Comparison of ENCODE assay signal across 11 mouse cellular contexts in genomic region chr10:83545341-83545740, GRCm38 (mm10). TPM values are rescaled to one million over a fixed set of nuclear protein-coding genes. Genes with fewer than 3 reads are reported as not detected.
DNase-seq lines count a peak whose midpoint lies in the region; ATAC-seq and TF ChIP-seq lines count a peak whose summit lies in the region.
"Had no signal": no experiment of that assay in that cellular context is flagged by ENCODE, and none has a peak within 500 bp of the region (broad histone marks: within the 10 kb centered on the region; RNA-seq: fewer than 3 reads in every experiment).

No protein-coding gene starts in this region.

- peak overlapping the region; percentile 61 for H3K4me2 ChIP-seq in embryonic facial prominence, embryonic 15.5 days (replicated peaks)
- H3K4me2 ChIP-seq in intestine, embryonic 15.5 days (replicated peaks), result peak overlapping the region; percentile 52
- H3K4me2 ChIP-seq in midbrain, embryonic 14.5 days (ENCODE audit: low read length), result peak overlapping the region; percentile 70

- H3K4me3 ChIP-seq in kidney, adult 2 months (ENCODE audit: insufficient read depth, low read depth, low read length), result no peak overlapping the region
- peak overlapping the region; percentile 86; the same call in 1 of the 2 replicates for H3K4me3 ChIP-seq in embryonic facial prominence, embryonic 15.5 days (replicated peaks)
- peak overlapping the region; percentile 68; the same call in 1 of the 2 replicates for H3K4me3 ChIP-seq in intestine, embryonic 15.5 days (replicated peaks)
- H3K4me3 ChIP-seq in midbrain, embryonic 14.5 days (replicated peaks; ENCODE audit: low read depth, low read length), result peak overlapping the region; percentile 97; the same call in 1 of the 2 replicates
- H3K4me3 ChIP-seq in heart, adult 2 months, result no peak overlapping the region

- 44% methylated on average over 3 of the region's 3 CpGs for WGBS in kidney, adult 2 months
- 61% methylated on average over 3 of the region's 3 CpGs for WGBS in embryonic facial prominence, embryonic 15.5 days
- WGBS in intestine, embryonic 15.5 days, result 62% methylated on average over 3 of the region's 3 CpGs
- WGBS in midbrain, embryonic 14.5 days, result 80% methylated on average over 3 of the region's 3 CpGs
- 47% methylated on average over 3 of the region's 3 CpGs for WGBS in heart, adult 2 months

- peaks cover 3% of the 10 kb centered on the region for H3K4me1 ChIP-seq in kidney, adult 2 months (ENCODE audit: control insufficient read depth, insufficient read depth, low read length)
- peaks cover 14% of the 10 kb centered on the region for H3K4me1 ChIP-seq in embryonic facial prominence, embryonic 15.5 days
- 0 out of 2 replicates have a peak, but pooled peaks cover 6% of the 10 kb centered on the region for H3K4me1 ChIP-seq in intestine, embryonic 15.5 days (replicated peaks)
- H3K4me1 ChIP-seq in midbrain, embryonic 14.5 days (ENCODE audit: control insufficient read depth, insufficient read depth, low read length), result peaks cover 13% of the 10 kb centered on the region
- H3K4me1 ChIP-seq in heart, adult 2 months (ENCODE audit: control insufficient read depth, insufficient read depth, low read length), result peaks cover 1% of the 10 kb centered on the region

- no peaks in the 10 kb centered on the region for H3K27me3 ChIP-seq in kidney, adult 2 months (replicated peaks; ENCODE audit: control insufficient read depth, insufficient read depth, low read length)
- H3K27me3 ChIP-seq in embryonic facial prominence, embryonic 15.5 days, result no peaks in the 10 kb centered on the region
- no peaks in the 10 kb centered on the region for H3K27me3 ChIP-seq in intestine, embryonic 15.5 days (replicated peaks)
- H3K27me3 ChIP-seq in midbrain, embryonic 14.5 days (ENCODE audit: control insufficient read depth, insufficient read depth, low read length), result no peaks in the 10 kb centered on the region
- no peaks in the 10 kb centered on the region for H3K27me3 ChIP-seq in heart, adult 2 months (ENCODE audit: control insufficient read depth, insufficient read depth, low read length)

- peaks cover 3% of the 10 kb centered on the region for H3K79me2 ChIP-seq in heart, adult 2 months (replicated peaks; ENCODE audit: control insufficient read depth, insufficient read depth, low read length)

- TF ChIP-seq CTCF in kidney, adult 2 months (conservative IDR thresholded peaks at IDR 0.05; ENCODE audit: insufficient read depth, insufficient read length, low read depth, low read length), result no peak
- TF ChIP-seq CTCF in heart, adult 2 months (IDR thresholded peaks at IDR 0.05), result no peak

- no peak overlapping the region for H3K27ac ChIP-seq in kidney, adult 2 months (ENCODE audit: insufficient read depth, low read depth, low read length)
- no peak overlapping the region for H3K27ac ChIP-seq in embryonic facial prominence, embryonic 15.5 days (replicated peaks)
- H3K27ac ChIP-seq in intestine, embryonic 15.5 days, result no peak overlapping the region
- H3K27ac ChIP-seq in midbrain, embryonic 14.5 days (replicated peaks; ENCODE audit: low read depth, low read length), result no peak overlapping the region
- H3K27ac ChIP-seq in heart, adult 2 months, result no peak overlapping the region
- H3K27ac ChIP-seq: heart, embryonic 10.5 days had no signal

- no peaks in the 10 kb centered on the region for H3K9me3 ChIP-seq in embryonic facial prominence, embryonic 15.5 days (replicated peaks)
- H3K9me3 ChIP-seq in intestine, embryonic 15.5 days, result no peaks in the 10 kb centered on the region
- H3K9me3 ChIP-seq in midbrain, embryonic 14.5 days (ENCODE audit: control insufficient read depth, low read length), result no peaks in the 10 kb centered on the region
- H3K9me3 ChIP-seq: heart, embryonic 10.5 days had no signal

- intact Hi-C loops in heart, adult 2 months (cut with DNase I), result loop anchor here (2.0 to 10.0 kb wide), 2 partner anchors 61 to 103 kb away; partner anchors contain the start of gene Appl2

- TF ChIP-seq POLR2A in kidney, adult 2 months (IDR thresholded peaks at IDR 0.05; ENCODE audit: low read depth, low read length), result no peak
- TF ChIP-seq POLR2A in heart, adult 2 months (IDR thresholded peaks at IDR 0.05; ENCODE audit: insufficient read depth, low read depth, low read length), result no peak

- no peak overlapping the region for H3K9ac ChIP-seq in embryonic facial prominence, embryonic 15.5 days
- no peak overlapping the region for H3K9ac ChIP-seq in intestine, embryonic 15.5 days
- H3K9ac ChIP-seq in midbrain, embryonic 14.5 days (replicated peaks; ENCODE audit: low read length), result peak overlapping the region; percentile 23; the same call in 1 of the 2 replicates
- H3K9ac ChIP-seq in heart, adult 2 months (ENCODE audit: low read depth, low read length), result no peak overlapping the region

- peak; percentile 60 for DNase-seq in kidney, adult 2 months
- no peak for DNase-seq in kidney, postnatal 4 days
- no peak for DNase-seq in midbrain, embryonic 14.5 days
- DNase-seq in frontal cortex, adult 2 months (ENCODE audit: extremely low spot score in 1 of 2, low spot score in 1 of 2), result no peak
- DNase-seq in thymus, postnatal 25 days, result no peak
- no peak for DNase-seq in heart, adult 2 months
- DNase-seq: lung, adult 18-20 months; right cerebral cortex, adult 18-20 months had no signal

- no peaks in the 10 kb centered on the region for H3K36me3 ChIP-seq in kidney, adult 2 months (ENCODE audit: control insufficient read depth, insufficient read depth, low read length)
- H3K36me3 ChIP-seq in embryonic facial prominence, embryonic 15.5 days, result peaks cover 20% of the 10 kb centered on the region
- peaks cover 3% of the 10 kb centered on the region; the same call in 1 of the 2 replicates for H3K36me3 ChIP-seq in intestine, embryonic 15.5 days
- peaks cover 16% of the 10 kb centered on the region for H3K36me3 ChIP-seq in midbrain, embryonic 14.5 days (ENCODE audit: control insufficient read depth, insufficient read depth, low read length)
- peaks cover 8% of the 10 kb centered on the region; the same call in 1 of the 2 replicates for H3K36me3 ChIP-seq in heart, adult 2 months (ENCODE audit: control insufficient read depth, insufficient read depth, low read length)

- ATAC-seq in embryonic facial prominence, embryonic 15.5 days (ENCODE audit: insufficient number of reproducible peaks, low FRiP score, low TSS enrichment, low read depth), result no peak
- no peak for ATAC-seq in intestine, embryonic 15.5 days
- no peak for ATAC-seq in midbrain, embryonic 14.5 days (ENCODE audit: low FRiP score, low TSS enrichment)

- no peak for TF ChIP-seq EP300 in heart, adult 2 months (IDR thresholded peaks at IDR 0.05; ENCODE audit: insufficient read depth, low read depth, low read length)

RNA-seq across cellular contexts. Expression of gene Washc4, which starts 1.8 kb away (rescaled TPM):
- polyA plus RNA-seq in kidney, adult 2 months (2012; rRNA removed), result 2.8 and 4.0 TPM in 2 replicates
- 40.5 and 42.4 TPM in 2 replicates for polyA plus RNA-seq in embryonic facial prominence, embryonic 15.5 days (2015; fragmentation: Nextera tagmentation; extraction: Ambion mirVana)
- polyA plus RNA-seq in intestine, embryonic 15.5 days (2015; fragmentation: Nextera tagmentation; extraction: Ambion mirVana), result 39.9 and 42.1 TPM in 2 replicates
- polyA plus RNA-seq in midbrain, embryonic 14.5 days (2014; fragmentation: Nextera tagmentation; extraction: Ambion mirVana), result 20.7 and 35.0 TPM in 2 replicates
- 14.4 and 15.6 TPM in 2 replicates for polyA plus RNA-seq in frontal cortex, adult 2 months (2012; rRNA removed)
- 10 to 100 TPM; 11.4 to 13.8 TPM for total RNA-seq in heart, adult 2 months (2021)
- polyA plus RNA-seq in heart, adult 2 months (2012; rRNA removed), result 1.8 and 3.9 TPM in 2 replicates

RNA-seq across cellular contexts. Expression of gene Aldh1l2, which starts 11.4 kb away (rescaled TPM):
- polyA plus RNA-seq in kidney, adult 2 months (2012; rRNA removed), result 0.87 and 1.1 TPM in 2 replicates
- 6.0 and 7.3 TPM in 2 replicates for polyA plus RNA-seq in embryonic facial prominence, embryonic 15.5 days (2015; fragmentation: Nextera tagmentation; extraction: Ambion mirVana)
- polyA plus RNA-seq in intestine, embryonic 15.5 days (2015; fragmentation: Nextera tagmentation; extraction: Ambion mirVana), result 1.4 and 1.5 TPM in 2 replicates
- polyA plus RNA-seq in midbrain, embryonic 14.5 days (2014; fragmentation: Nextera tagmentation; extraction: Ambion mirVana), result 16.0 and 18.5 TPM in 2 replicates
- polyA plus RNA-seq in frontal cortex, adult 2 months (2012; rRNA removed), result 2.5 and 3.6 TPM in 2 replicates
- total RNA-seq in heart, adult 2 months (2021), result 10 to 100 TPM in 1 of 2 experiments, 1 to 10 TPM in 1; 9.9 to 12.3 TPM
- polyA plus RNA-seq in heart, adult 2 months (2012; rRNA removed), result 4.2 and 11.9 TPM in 2 replicates

Comparison
In these comparisons a context has a peak if more than half of its experiments do, and no peak if none do; other contexts are left out.
1. H3K4me3 ChIP-seq: peak in embryonic facial prominence, embryonic 15.5 days (single experiment), intestine, embryonic 15.5 days (single experiment) and midbrain, embryonic 14.5 days (single experiment); none in kidney, adult 2 months (single experiment) and heart, adult 2 months (single experiment).
2. Peak in every context shown above with its lines, with median percentiles within 50 percentile points of each other: H3K4me2 ChIP-seq.